35 mouse cellular contexts compared by ENCODE assay signal in genomic region chr6:103534027-103534426, GRCm38 (mm10). TPM values are rescaled to one million over a fixed set of nuclear protein-coding genes. Genes with fewer than 3 reads are reported as not detected.
"Had no signal": no experiment of that assay in that cellular context is flagged by ENCODE, and none has a peak within 500 bp of the region (broad histone marks: within the 10 kb centered on the region; RNA-seq: fewer than 3 reads in every experiment).

No protein-coding gene starts in this region.

- DNase-seq: heart, postnatal 10 days; heart, postnatal 14 days; heart, postnatal 36 days; heart, postnatal 4 days; kidney, adult 18-20 months; kidney, adult 2 months; kidney, adult 8-10 months; kidney, adult 9 months; kidney, postnatal 10 days; kidney, postnatal 14 days; kidney, postnatal 25 days; kidney, postnatal 36 days; kidney, postnatal 4 days; layer of hippocampus, adult 9-11 months; layer of hippocampus, postnatal 36 days had no signal

- ATAC-seq: hindbrain, embryonic 16.5 days; hindbrain, postnatal 0 days; inflammation-experienced regulatory T-cells, adult 6 months; intestine, embryonic 15.5 days; intestine, embryonic 16.5 days; intestine, postnatal 0 days had no signal

- H3K9ac ChIP-seq: heart, embryonic 12.5 days; heart, embryonic 13.5 days; heart, embryonic 15.5 days; hindbrain, embryonic 12.5 days; hindbrain, embryonic 13.5 days; hindbrain, embryonic 14.5 days; hindbrain, embryonic 15.5 days; intestine, embryonic 15.5 days; kidney, embryonic 15.5 days had no signal

- H3K4me2 ChIP-seq: heart, embryonic 11.5 days; heart, embryonic 12.5 days; heart, embryonic 13.5 days; heart, embryonic 15.5 days; hindbrain, embryonic 12.5 days; hindbrain, embryonic 13.5 days; hindbrain, embryonic 14.5 days; hindbrain, embryonic 15.5 days; intestine, embryonic 15.5 days; kidney, embryonic 15.5 days had no signal

- H3K9me3 ChIP-seq: heart, embryonic 10.5 days; heart, embryonic 12.5 days; heart, embryonic 13.5 days; heart, embryonic 15.5 days; hindbrain, embryonic 10.5 days; hindbrain, embryonic 12.5 days; hindbrain, embryonic 13.5 days; hindbrain, embryonic 15.5 days; intestine, embryonic 15.5 days; kidney, embryonic 15.5 days had no signal

- H3K27me3 ChIP-seq: heart, embryonic 12.5 days; heart, embryonic 13.5 days; heart, embryonic 15.5 days; hindbrain, embryonic 12.5 days; hindbrain, embryonic 13.5 days; hindbrain, embryonic 15.5 days; intestine, embryonic 15.5 days; kidney, embryonic 15.5 days had no signal

- H3K4me3 ChIP-seq: heart, embryonic 10.5 days; heart, embryonic 12.5 days; heart, embryonic 13.5 days; heart, embryonic 15.5 days; hindbrain, embryonic 10.5 days; hindbrain, embryonic 12.5 days; hindbrain, embryonic 13.5 days; hindbrain, embryonic 15.5 days; intestine, embryonic 15.5 days; kidney, embryonic 15.5 days; layer of hippocampus, adult 2 months had no signal

- H3K27ac ChIP-seq: heart, embryonic 10.5 days; heart, embryonic 13.5 days; heart, embryonic 15.5 days; hindbrain, embryonic 10.5 days; hindbrain, embryonic 12.5 days; hindbrain, embryonic 13.5 days; hindbrain, embryonic 14.5 days; hindbrain, embryonic 15.5 days; hindbrain, postnatal 0 days; intestine, embryonic 15.5 days; kidney, embryonic 15.5 days; kidney, postnatal 0 days; layer of hippocampus, adult 2 months had no signal

- H3K36me3 ChIP-seq: heart, embryonic 10.5 days; heart, embryonic 12.5 days; heart, embryonic 13.5 days; heart, embryonic 15.5 days; hindbrain, embryonic 10.5 days; hindbrain, embryonic 12.5 days; hindbrain, embryonic 13.5 days; hindbrain, embryonic 15.5 days; intestine, embryonic 15.5 days; kidney, embryonic 15.5 days had no signal

- H3K4me1 ChIP-seq: heart, embryonic 10.5 days; heart, embryonic 12.5 days; heart, embryonic 13.5 days; heart, embryonic 15.5 days; hindbrain, embryonic 10.5 days; hindbrain, embryonic 12.5 days; intestine, embryonic 15.5 days; kidney, embryonic 15.5 days had no signal

RNA-seq across cellular contexts. Expression of gene Chl1, which starts 23.6 kb away (rescaled TPM):
- polyA plus RNA-seq: heart, embryonic 12.5 days; heart, postnatal 0 days had no signal
